Mouse (Mus musculus) regulatory T cell (primary cell): Measurements from ENCODE around the gene Zfp607b.

Experiments used
- in situ Hi-C: fragments of 300-600 bp; cut with MboI, MseI; formaldehyde crosslinking; loops from one replicate; pipeline ENCODE4 v1.15.1; 2025; ENCODE audit warnings: high pct_unique_total_duplicates

The Zfp607b gene

GRCm38 (mm10) chr7:27688815-27689612 is at the start of gene Zfp607b:
TSS of gene Zfp607b (plus strand) at chr7:27689340.
- in situ Hi-C loops = no loop called here

- in situ Hi-C loops = no loop called here
Observed at GRCm38 (mm10) chr7:27644471-27644870, 44.7 kb upstream of the Zfp607b start.

- in situ Hi-C loops = no loop called here
Observed at GRCm38 (mm10) chr7:27646516-27646915, 42.6 kb upstream of the Zfp607b start.

- in situ Hi-C loops = no loop called here
Observed at GRCm38 (mm10) chr7:27647281-27648002, 41.7 kb upstream of the Zfp607b start.

GRCm38 (mm10) chr7:27649723-27650122 is 39.4 kb upstream of the Zfp607b start:
- in situ Hi-C loops = no loop called here

- in situ Hi-C loops = no loop called here
Observed at GRCm38 (mm10) chr7:27650949-27651348, 38.2 kb upstream of the Zfp607b start.

GRCm38 (mm10) chr7:27653681-27654437 is 35.3 kb upstream of the Zfp607b start, which contains the start of gene Ttc9b:
TSS of gene Ttc9b (plus strand) at chr7:27653915.
- in situ Hi-C loops = no loop called here

GRCm38 (mm10) chr7:27654607-27655276 is 34.4 kb upstream of the Zfp607b start:
- in situ Hi-C loops = no loop called here

GRCm38 (mm10) chr7:27655545-27655944 is 33.6 kb upstream of the Zfp607b start:
- in situ Hi-C loops = no loop called here

- in situ Hi-C loops = no loop called here
Observed at GRCm38 (mm10) chr7:27656600-27656999, 32.5 kb upstream of the Zfp607b start.

GRCm38 (mm10) chr7:27657824-27658395 is 31.2 kb upstream of the Zfp607b start:
- in situ Hi-C loops = no loop called here

- in situ Hi-C loops = no loop called here
Observed at GRCm38 (mm10) chr7:27658712-27659663, 30.2 kb upstream of the Zfp607b start.

- in situ Hi-C loops = no loop called here
Observed at GRCm38 (mm10) chr7:27662038-27662437, 27.1 kb upstream of the Zfp607b start.

GRCm38 (mm10) chr7:27673064-27673574 is 16.0 kb upstream of the Zfp607b start:
- in situ Hi-C loops = no loop called here

- in situ Hi-C loops = no loop called here
Observed at GRCm38 (mm10) chr7:27673575-27674131, 15.5 kb upstream of the Zfp607b start.

GRCm38 (mm10) chr7:27674195-27674521 is 15.0 kb upstream of the Zfp607b start:
- in situ Hi-C loops = no loop called here

GRCm38 (mm10) chr7:27674522-27675221 is 14.5 kb upstream of the Zfp607b start, which contains the start of gene Map3k10:
TSS of gene Map3k10 (minus strand) at chr7:27674598.
- in situ Hi-C loops = no loop called here

GRCm38 (mm10) chr7:27675222-27675612 is 13.9 kb upstream of the Zfp607b start:
- in situ Hi-C loops = no loop called here

- in situ Hi-C loops = no loop called here
Observed at GRCm38 (mm10) chr7:27683218-27683617, 5.9 kb upstream of the Zfp607b start.
